Mouse (Mus musculus) forebrain, embryonic 12.5 days (tissue): ENCODE data around the gene Mcrip2. TPM values are rescaled to one million over a fixed set of nuclear protein-coding genes. Genes with fewer than 3 reads are reported as not detected.

Experiments used
- microRNA-seq: library from miRNA; unstranded; fragments of <30 nt; microRNA quantifications from one replicate; pipeline ENCODE4, GENCODE M21; 2017
- polyA plus RNA-seq: library from polyadenylated mRNA; unstranded; fragments of >200 nt; fragmentation: Nextera tagmentation; extraction: Ambion mirVana; gene quantifications from 2 replicates; pipeline ENCODE4 v1.2.1, GENCODE M21; 2016

Gene Mcrip2
- polyA plus RNA-seq, 1 experiment from 2014 or later = 9.8 TPM

Small RNAs within 50 kb of the gene (microRNA-seq; reads per million reads assigned to microRNA genes)
- not detected for gene Mir3082

Other genes starting within 250 kb of the Mcrip2 start
- gene Gng13, start 151.6 kb downstream of the Mcrip2 start, polyA plus RNA-seq = 1.7 and 1.9 TPM in 2 replicates
- 39.6 and 41.8 TPM in 2 replicates for gene Chtf18, start 141.3 kb downstream of the Mcrip2 start, polyA plus RNA-seq
- 18.0 and 19.6 TPM in 2 replicates for gene Rpusd1, start 141.1 kb downstream of the Mcrip2 start, polyA plus RNA-seq
- gene Mslnl, start 132.7 kb downstream of the Mcrip2 start, polyA plus RNA-seq = 0.18 TPM in 1 of 2 replicates, not detected in the other
- gene Msln, start 114.4 kb downstream of the Mcrip2 start, polyA plus RNA-seq = 0.28 and 0.50 TPM in 2 replicates
- 25.6 and 26.0 TPM in 2 replicates for gene Narfl, start 95.0 kb downstream of the Mcrip2 start, polyA plus RNA-seq
- 99.1 and 100 TPM in 2 replicates for gene Haghl, start 83.1 kb downstream of the Mcrip2 start, polyA plus RNA-seq
- 0.32 and 0.69 TPM in 2 replicates for gene Ccdc78, start 82.2 kb downstream of the Mcrip2 start, polyA plus RNA-seq
- gene Fam173a, start 75.9 kb downstream of the Mcrip2 start, polyA plus RNA-seq = 76.7 and 80.8 TPM in 2 replicates
- gene AC134908.4, start 73.1 kb downstream of the Mcrip2 start, polyA plus RNA-seq = not detected in 2 replicates
- gene Metrn, start 71.6 kb downstream of the Mcrip2 start, polyA plus RNA-seq = 61.2 and 79.6 TPM in 2 replicates
- 21.0 and 23.7 TPM in 2 replicates for gene Fbxl16, start 59.7 kb downstream of the Mcrip2 start, polyA plus RNA-seq
- gene Wdr24, start 45.1 kb downstream of the Mcrip2 start, polyA plus RNA-seq = 27.8 and 28.2 TPM in 2 replicates
- gene Jmjd8, start 39.9 kb downstream of the Mcrip2 start, polyA plus RNA-seq = 65.7 and 69.5 TPM in 2 replicates
- 284 and 288 TPM in 2 replicates for gene Stub1, start 35.4 kb downstream of the Mcrip2 start, polyA plus RNA-seq
- gene Rhbdl1, start 31.5 kb downstream of the Mcrip2 start, polyA plus RNA-seq = 5.0 and 5.7 TPM in 2 replicates
- gene Gm20683, start 27.0 kb downstream of the Mcrip2 start, polyA plus RNA-seq = 2.5 and 3.3 TPM in 2 replicates
- gene Rhot2, start 23.9 kb downstream of the Mcrip2 start, polyA plus RNA-seq = 20.9 and 23.4 TPM in 2 replicates
- 38.2 and 41.1 TPM in 2 replicates for gene Wdr90, start 7.3 kb downstream of the Mcrip2 start, polyA plus RNA-seq
- gene Mettl26, start 6.3 kb upstream of the Mcrip2 start, polyA plus RNA-seq = 51.6 and 55.5 TPM in 2 replicates
- 0.66 and 0.79 TPM in 2 replicates for gene Wfikkn1, start 12.1 kb upstream of the Mcrip2 start, polyA plus RNA-seq
- gene Rab40c, start 51.0 kb upstream of the Mcrip2 start, polyA plus RNA-seq = 35.1 and 36.5 TPM in 2 replicates
- gene Pigq, start 76.2 kb upstream of the Mcrip2 start, polyA plus RNA-seq = 51.4 and 53.0 TPM in 2 replicates
- 0.09 and 0.72 TPM in 2 replicates for gene Nhlrc4, start 76.2 kb upstream of the Mcrip2 start, polyA plus RNA-seq
- 0.08 and 0.13 TPM in 2 replicates for gene A930017K11Rik, start 83.8 kb upstream of the Mcrip2 start, polyA plus RNA-seq
- 30.6 and 31.7 TPM in 2 replicates for gene Capn15, start 117.0 kb upstream of the Mcrip2 start, polyA plus RNA-seq
- 39.3 and 39.8 TPM in 2 replicates for gene Rab11fip3, start 200.8 kb upstream of the Mcrip2 start, polyA plus RNA-seq
- gene Decr2, start 221.6 kb upstream of the Mcrip2 start, polyA plus RNA-seq = 27.1 and 28.2 TPM in 2 replicates
- 58.6 and 62.9 TPM in 2 replicates for gene Nme4, start 226.8 kb upstream of the Mcrip2 start, polyA plus RNA-seq
- 2.1 and 2.6 TPM in 2 replicates for gene Tmem8, start 244.5 kb upstream of the Mcrip2 start, polyA plus RNA-seq